Mouse (Mus musculus) stomach, embryonic 14.5 days (tissue): ENCODE data around the gene Mbd3l2. TPM values are rescaled to one million over a fixed set of nuclear protein-coding genes. Genes with fewer than 3 reads are reported as not detected.

Experiments
- ATAC-seq: fragments of 200-750 bp; cut with Nextera tagmentation; 2 replicates; pipeline ENCODE4 v1.8.0; 2017; ENCODE audit warnings: low read depth, moderate TSS enrichment; ENCODE audit not compliant: insufficient number of reproducible peaks, insufficient read depth, low FRiP score
- H3K27ac ChIP-seq: fragments of 300-500 bp; sonication (generic); 2 replicates; pipeline ENCODE4 v1.5.1; 2014; ENCODE audit warnings: mild to moderate bottlenecking, low read length, moderate library complexity, mixed read lengths
- H3K27me3 ChIP-seq: fragments of 300-500 bp; sonication (generic); 2 replicates; pipeline ENCODE4 v1.6.1; 2014; ENCODE audit warnings: low read length, control low read depth, mixed read lengths; ENCODE audit not compliant: control insufficient read depth, insufficient read depth
- H3K36me3 ChIP-seq: fragments of 300-500 bp; sonication (generic); 2 replicates; pipeline ENCODE4 v1.6.1; 2014; ENCODE audit warnings: mild to moderate bottlenecking, control low read depth, low read length, moderate library complexity, mixed read lengths; ENCODE audit not compliant: control insufficient read depth, insufficient read depth
- H3K4me1 ChIP-seq: fragments of 300-500 bp; sonication (generic); 2 replicates; pipeline ENCODE4 v1.6.1; 2014; ENCODE audit warnings: low read length, control low read depth, mixed read lengths; ENCODE audit not compliant: control insufficient read depth, insufficient read depth
- H3K4me2 ChIP-seq: fragments of 300-500 bp; sonication (generic); replicated peaks from 2 replicates; pipeline ENCODE4 v1.6.1; 2014; ENCODE audit warnings: low read depth, low read length, control low read depth
- H3K4me3 ChIP-seq: fragments of 300-500 bp; sonication (generic); 2 replicates; pipeline ENCODE4 v1.5.1; 2014; ENCODE audit warnings: low read depth, low read length, control low read depth
- H3K9ac ChIP-seq: fragments of 300-500 bp; sonication (generic); replicated peaks from 2 replicates; pipeline ENCODE4 v1.6.1; 2014; ENCODE audit warnings: low read depth, mild to moderate bottlenecking, control low read depth, low read length, moderate library complexity, mixed read lengths
- H3K9me3 ChIP-seq: fragments of 300-500 bp; sonication (generic); 2 replicates; pipeline ENCODE4 v1.6.1; 2016; ENCODE audit warnings: low read depth, low read length, control low read depth; ENCODE audit not compliant: control insufficient read depth
- WGBS: fragments of 180-500 bp; shearing (Covaris S2); extraction: QIAGEN DNeasy Blood & Tissue Kit; methylation state at CpG from one replicate; pipeline ENCODE4 v1.1.7; 2014; 5-methylcytosine and 5-hydroxymethylcytosine counted together
- microRNA-seq: library from miRNA; unstranded; fragments of <30 nt; microRNA quantifications from one replicate; pipeline ENCODE4, GENCODE M21; 2016
- polyA plus RNA-seq: library from polyadenylated mRNA; unstranded; fragments of >200 nt; fragmentation: Nextera tagmentation; extraction: Ambion mirVana; gene quantifications from 2 replicates; pipeline ENCODE4 v1.2.1, GENCODE M21; 2014

The Mbd3l2 gene
- polyA plus RNA-seq, 1 experiment from 2014 or later, result not detected

GRCm38 (mm10) chr9:18468005-18468404, 37.6 kb downstream of the Mbd3l2 start:
- no peaks in the 10 kb centered on the region for H3K27me3 ChIP-seq

GRCm38 (mm10) chr9:18473324-18474128, 43.1 kb downstream of the Mbd3l2 start:
- Histone ChIP-seq H3K9me3 (no peaks in the 10 kb centered on the region), H3K4me2 (peak overlapping the region; percentile 69), H3K4me3 (peak overlapping the region; percentile 59), H3K4me1 (peaks cover 4% of the 10 kb centered on the region; the same call in 1 of the 2 replicates), H3K27ac (peak overlapping the region; percentile 83), H3K27me3 (no peaks in the 10 kb centered on the region), H3K36me3 (no peaks in the 10 kb centered on the region), H3K9ac (peak overlapping the region; percentile 46)
- ATAC-seq, result peak; percentile 97
- WGBS, result 4% methylated on average over 38 of the region's 39 CpGs

More at GRCm38 (mm10) chr9:18468005-18468404, 37.6 kb downstream of the Mbd3l2 start:
- WGBS, result 84% methylated on average over 3 of the region's 3 CpGs
- Histone ChIP-seq H3K4me3 (no peak overlapping the region), H3K9me3 (peaks cover 3% of the 10 kb centered on the region; the same call in 1 of the 2 replicates), H3K4me1 (peaks cover 4% of the 10 kb centered on the region; the same call in 1 of the 2 replicates), H3K9ac (no peak overlapping the region), H3K36me3 (no peaks in the 10 kb centered on the region), H3K4me2 (no peak overlapping the region), H3K27ac (no peak overlapping the region)
- ATAC-seq, result no peak

GRCm38 (mm10) chr9:18478168-18478567, 47.7 kb downstream of the Mbd3l2 start, which contains the start of the genes Zfp558 and Mbd3l1:
TSS of gene Zfp558 (minus strand) at chr9:18478268.
TSS of gene Mbd3l1 (plus strand) at chr9:18478359.
- Histone ChIP-seq H3K27ac (no peak within 1 kb of the TSS), H3K9ac (no peak within 1 kb of the TSS), H3K36me3 (no peaks in the 10 kb centered on the region), H3K4me3 (no peak within 1 kb of the TSS), H3K27me3 (no peaks in the 10 kb centered on the region), H3K4me1 (no peaks in the 10 kb centered on the region), H3K4me2 (no peak within 1 kb of the TSS), H3K9me3 (no peaks in the 10 kb centered on the region)
- 72% methylated on average over 3 of the region's 3 CpGs for WGBS
- ATAC-seq, result no peak

Small RNA genes lying within 50 kb of the gene (microRNA-seq; reads per million reads assigned to microRNA genes)
- gene Gm22854, result not detected

Other genes starting within 250 kb of the Mbd3l2 start
- 98.5 and 107 TPM in 2 replicates for gene Chordc1, start 138.5 kb upstream of the Mbd3l2 start, polyA plus RNA-seq
- gene Naalad2, start 27.7 kb upstream of the Mbd3l2 start, polyA plus RNA-seq, result 4.1 and 4.3 TPM in 2 replicates
- gene Ubtfl1, start 26.2 kb upstream of the Mbd3l2 start, polyA plus RNA-seq, result not detected in 2 replicates
- 6.1 and 7.1 TPM in 2 replicates for gene Zfp558, start 47.6 kb downstream of the Mbd3l2 start, polyA plus RNA-seq
- not detected in 2 replicates for gene Mbd3l1, start 47.7 kb downstream of the Mbd3l2 start, polyA plus RNA-seq
- gene Muc16, start 243.9 kb downstream of the Mbd3l2 start, polyA plus RNA-seq, result 5.4 and 6.1 TPM in 2 replicates